Mouse (Mus musculus) G1E (cell line): Measurements from ENCODE around the gene Gm11037.

ENCODE experiments used
- CTCF ChIP-seq: IDR thresholded peaks from 2 replicates; pipeline ENCODE4 v1.5.1; 2012; ENCODE audit warnings: low read depth, low read length, inconsistent platforms, mixed read lengths
- GATA1 ChIP-seq: IDR thresholded peaks from 2 replicates; pipeline ENCODE4 v1.6.1; 2012; ENCODE audit warnings: borderline replicate concordance, low read length, inconsistent platforms, mixed read lengths
- GATA2 ChIP-seq: IDR thresholded peaks from 2 replicates; pipeline ENCODE4 v1.6.1; 2012; ENCODE audit warnings: low read depth, low read length, inconsistent platforms, borderline replicate concordance
- POLR2AphosphoS5 ChIP-seq: IDR thresholded peaks from 2 replicates; pipeline ENCODE4 v1.6.1; 2012; ENCODE audit warnings: low read depth, low read length, inconsistent platforms; ENCODE audit not compliant: insufficient replicate concordance
- TAL1 ChIP-seq: conservative IDR thresholded peaks from 2 replicates; pipeline ENCODE4 v1.6.1; 2012; ENCODE audit warnings: low read depth, low read length, inconsistent platforms, mixed read lengths

DNA sequence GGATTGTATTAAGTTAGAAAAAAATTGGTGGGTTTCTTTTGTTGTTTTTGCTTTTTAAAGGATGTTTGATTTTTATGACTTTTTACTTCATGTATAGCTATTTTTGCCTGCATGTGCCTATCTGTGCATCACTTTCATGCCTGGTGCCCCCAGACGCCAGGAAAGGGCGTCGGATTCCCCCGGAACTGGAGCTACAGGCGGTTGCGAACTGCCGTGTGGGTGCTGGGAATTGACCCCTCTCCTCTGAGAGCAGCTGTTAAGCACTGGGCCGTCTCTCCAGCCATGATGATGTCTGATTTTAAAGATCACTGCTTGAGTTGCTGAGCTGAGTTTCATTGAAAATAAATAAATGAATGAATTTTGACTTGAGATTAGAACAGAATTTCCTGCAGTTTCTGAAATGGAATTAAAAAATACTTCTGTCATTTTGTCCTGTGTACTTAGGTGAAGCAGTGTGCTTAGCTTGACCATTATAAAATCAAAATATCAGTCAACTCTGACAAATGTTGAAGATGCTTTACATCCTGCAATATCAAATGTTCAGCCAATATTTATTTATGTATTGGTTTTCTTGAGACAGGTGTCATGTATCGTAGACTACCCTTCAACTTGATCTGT, at the start of gene Gm11037:
- no peak for TF ChIP-seq CTCF
- no peak for TF ChIP-seq GATA1
- no peak for TF ChIP-seq POLR2AphosphoS5
- TF ChIP-seq TAL1 = no peak
- TF ChIP-seq GATA2 = no peak
